Mouse (Mus musculus) G1E-ER4 (cell line): ENCODE measurements around the gene Clcn1. TPM values are rescaled to one million over a fixed set of nuclear protein-coding genes. Genes with fewer than 3 reads are reported as not detected.

ENCODE experiments used
- GATA1 ChIP-seq: IDR thresholded peaks from one replicate; pipeline ENCODE4 v1.8.0; 2012; ENCODE audit warnings: low read length, inconsistent platforms
- polyA plus RNA-seq: library from polyadenylated mRNA; stranded (reverse); fragments of >175 nt; gene quantifications from 2 replicates; pipeline ENCODE4 v1.2.3, GENCODE M21; 2012

Clcn1 gene
- polyA plus RNA-seq, 1 experiment: not detected

DNA sequence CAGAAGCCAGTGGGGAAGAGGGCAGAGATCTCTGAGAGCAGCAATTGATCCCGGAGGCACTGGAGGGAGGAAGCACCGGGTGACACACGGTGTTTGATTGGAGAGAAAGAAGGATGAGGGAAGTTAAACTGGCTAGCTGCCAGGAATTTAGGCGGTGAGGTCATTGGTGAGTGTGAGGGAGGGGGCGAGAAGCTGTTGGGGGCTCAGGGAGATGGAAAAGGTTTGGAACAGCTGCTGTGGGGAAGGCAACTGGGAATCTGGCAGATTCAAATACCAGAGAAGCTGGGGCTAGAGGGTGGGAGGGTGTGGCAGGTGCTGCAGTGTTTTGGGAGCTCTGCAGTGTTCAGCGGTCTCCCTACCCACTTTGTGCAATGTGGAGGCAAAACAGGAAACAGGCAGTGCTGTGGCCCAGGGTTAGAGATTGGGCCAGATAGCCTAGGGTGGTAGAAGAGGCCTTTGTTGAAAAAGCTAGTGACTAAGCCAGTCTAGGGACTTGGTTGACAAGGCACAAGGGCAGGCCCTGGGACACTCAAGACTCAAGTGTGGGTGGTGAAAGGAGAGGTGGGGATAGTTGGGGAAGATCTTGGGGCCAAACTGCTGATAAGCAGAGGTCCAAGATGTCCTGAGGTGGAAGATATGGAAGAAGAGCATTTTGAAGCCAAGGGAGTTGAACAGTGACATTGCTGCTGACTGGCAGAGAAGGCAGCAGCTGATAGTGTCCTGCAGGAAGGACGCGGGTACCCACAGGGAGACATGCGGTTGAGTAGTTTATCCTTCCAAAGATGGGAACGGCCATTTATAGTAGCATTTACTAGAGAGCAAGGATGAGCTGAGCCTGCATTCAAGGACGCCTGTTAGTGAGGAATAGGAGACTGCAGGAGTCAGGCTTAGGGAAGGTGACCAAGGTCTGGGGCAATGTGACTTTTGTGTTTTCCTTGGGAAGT lies 67.9 kb downstream of the Clcn1 start:
- no peak for TF ChIP-seq GATA1

DNA sequence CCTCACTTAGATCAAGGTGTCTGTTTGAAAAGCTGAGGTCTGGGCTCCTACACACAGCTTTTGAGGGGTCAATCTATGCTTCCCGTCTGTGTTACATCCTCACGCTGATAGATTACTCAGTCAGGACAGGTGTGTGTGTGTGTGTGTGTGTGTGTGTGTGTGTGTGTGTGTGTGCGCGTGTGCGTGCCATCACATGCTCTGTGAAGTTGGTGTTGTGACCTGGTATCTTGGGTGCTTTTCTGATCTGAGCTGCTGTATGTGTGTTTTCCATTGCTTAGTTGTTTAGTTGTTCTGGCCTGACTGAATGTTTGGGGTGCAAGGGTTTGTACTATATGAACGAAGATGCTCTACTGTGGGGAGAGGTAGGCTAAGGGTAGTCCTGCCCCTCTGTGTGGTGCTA lies 68.9 kb downstream of the Clcn1 start:
- TF ChIP-seq GATA1: no peak

DNA sequence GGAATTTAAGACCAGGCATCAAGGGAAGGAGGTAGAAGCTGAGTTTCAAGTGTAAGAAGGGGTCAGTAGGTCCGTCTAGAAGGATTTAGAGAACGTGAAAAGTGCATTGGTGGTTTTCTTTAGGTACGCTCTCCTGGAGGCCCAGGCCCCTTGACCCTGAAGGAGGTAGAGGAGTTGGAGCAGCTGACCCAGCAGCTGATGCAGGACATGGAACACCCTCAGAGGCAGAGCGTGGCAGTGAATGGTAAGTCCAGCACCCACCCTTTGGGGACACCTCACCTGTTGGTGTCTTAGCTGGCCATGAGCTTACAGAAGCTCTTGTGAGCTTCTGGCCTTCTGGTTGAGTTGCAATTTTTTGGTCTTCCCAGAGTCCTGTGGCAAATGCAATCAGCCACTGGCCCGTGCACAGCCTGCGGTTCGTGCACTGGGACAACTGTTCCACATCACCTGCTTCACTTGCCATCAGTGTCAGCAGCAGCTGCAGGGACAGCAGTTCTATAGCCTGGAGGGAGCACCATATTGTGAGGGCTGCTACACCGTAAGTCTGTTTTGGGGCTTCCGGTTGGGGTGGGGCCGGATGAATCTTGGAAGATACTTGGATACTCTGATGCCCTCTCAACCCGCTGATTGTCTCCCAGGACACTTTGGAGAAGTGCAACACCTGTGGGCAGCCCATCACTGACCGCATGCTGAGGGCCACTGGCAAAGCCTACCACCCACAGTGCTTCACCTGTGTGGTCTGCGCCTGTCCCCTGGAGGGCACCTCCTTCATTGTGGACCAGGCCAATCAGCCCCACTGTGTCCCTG lies 69.5 kb downstream of the Clcn1 start:
- TF ChIP-seq GATA1: no peak

DNA sequence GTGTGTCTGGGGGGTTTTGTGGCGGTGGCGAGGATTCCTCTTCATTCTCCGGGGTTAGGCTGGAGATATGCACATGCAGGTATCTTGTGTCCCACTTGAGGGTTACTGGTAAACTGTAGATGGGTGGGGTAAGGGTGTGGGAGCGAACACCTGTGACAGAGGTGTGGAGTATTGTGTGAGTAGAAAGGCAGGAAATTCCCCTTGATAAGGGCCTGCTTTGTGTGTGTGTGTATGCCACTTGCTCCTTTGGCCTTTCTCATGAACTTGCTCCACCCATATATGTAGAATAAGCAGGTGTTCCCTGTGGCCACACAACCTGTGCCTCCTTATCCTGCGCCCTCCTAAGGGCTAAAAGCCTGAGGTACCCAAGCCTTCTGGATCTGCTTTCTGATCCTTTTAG lies 70.4 kb downstream of the Clcn1 start:
- TF ChIP-seq GATA1: no peak

DNA sequence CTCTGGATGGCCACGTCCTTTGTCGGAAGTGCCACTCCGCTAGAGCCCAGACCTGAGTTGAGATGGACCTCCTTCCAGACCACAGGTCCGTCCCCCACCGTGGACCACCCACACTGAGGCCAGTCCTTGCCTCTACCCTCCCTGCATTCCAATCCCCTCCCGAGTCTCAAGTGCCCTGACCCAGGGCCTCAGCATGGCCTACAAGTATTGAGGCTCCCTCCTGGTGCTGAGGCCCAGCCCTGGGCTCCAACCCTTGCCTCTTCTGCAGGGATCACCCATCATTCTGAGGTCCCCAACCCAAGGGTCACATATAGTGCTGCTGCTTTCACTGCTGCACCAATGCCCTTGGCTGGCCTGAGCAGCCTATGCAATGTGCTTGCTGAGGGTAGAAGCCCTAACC lies 71.4 kb downstream of the Clcn1 start:
- TF ChIP-seq GATA1: no peak

DNA sequence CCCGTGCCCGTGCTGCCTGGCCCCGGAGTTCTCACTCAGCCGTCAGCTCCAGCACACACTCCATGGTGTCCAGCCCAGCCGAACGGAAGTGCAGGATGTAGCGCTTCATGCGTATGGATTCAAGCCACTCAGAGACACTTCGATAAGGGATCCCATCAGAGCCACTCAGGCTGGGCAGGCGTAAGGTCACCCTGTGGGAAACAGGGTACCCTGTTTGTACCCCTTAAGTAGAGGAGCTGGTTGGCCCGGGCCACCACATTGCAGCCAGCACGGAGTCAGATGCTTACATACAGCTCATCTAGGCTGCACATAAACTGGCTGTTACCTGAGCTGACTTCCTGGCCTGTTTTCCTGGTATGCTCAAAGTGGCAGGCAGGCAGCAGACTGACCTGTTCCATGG lies 72.4 kb downstream of the Clcn1 start:
- TF ChIP-seq GATA1: no peak

DNA sequence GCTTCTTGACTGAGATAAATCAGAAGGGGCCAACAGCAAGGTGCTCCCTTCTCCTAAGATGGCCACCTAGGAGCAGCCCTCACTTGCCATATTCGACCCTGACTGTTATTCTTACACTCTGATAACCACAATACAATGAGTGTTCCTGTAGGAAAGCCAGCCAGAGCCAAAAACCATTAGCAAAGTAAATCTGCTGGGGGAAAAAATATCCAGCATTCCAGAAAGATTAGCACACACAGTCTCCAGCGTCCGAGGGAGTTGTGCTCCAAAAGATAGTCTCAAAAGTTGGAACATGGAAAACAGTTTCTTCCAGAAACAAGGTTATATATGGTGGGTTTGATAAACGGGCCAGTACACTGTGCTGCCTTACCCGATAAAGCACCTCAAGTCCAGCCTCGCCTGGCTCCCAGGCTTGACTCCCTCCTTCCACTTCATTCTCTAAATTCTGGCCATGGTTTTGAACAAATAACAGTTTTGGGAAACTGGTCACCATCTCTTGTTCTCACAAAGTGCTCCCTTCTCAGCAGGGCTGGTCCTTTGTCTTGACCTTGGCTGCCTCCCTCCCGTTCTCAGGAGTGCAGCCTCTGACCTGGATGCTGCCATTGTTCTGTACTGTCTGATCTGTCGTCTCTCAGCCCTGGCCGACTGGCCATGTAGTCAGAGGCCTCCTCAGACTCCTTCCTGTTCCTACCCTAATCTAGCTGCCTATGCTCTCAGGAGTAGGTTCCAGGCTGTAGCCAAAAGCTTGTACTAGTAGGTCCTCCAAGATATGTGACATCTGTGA lies 73.1 kb downstream of the Clcn1 start:
- TF ChIP-seq GATA1: no peak

DNA sequence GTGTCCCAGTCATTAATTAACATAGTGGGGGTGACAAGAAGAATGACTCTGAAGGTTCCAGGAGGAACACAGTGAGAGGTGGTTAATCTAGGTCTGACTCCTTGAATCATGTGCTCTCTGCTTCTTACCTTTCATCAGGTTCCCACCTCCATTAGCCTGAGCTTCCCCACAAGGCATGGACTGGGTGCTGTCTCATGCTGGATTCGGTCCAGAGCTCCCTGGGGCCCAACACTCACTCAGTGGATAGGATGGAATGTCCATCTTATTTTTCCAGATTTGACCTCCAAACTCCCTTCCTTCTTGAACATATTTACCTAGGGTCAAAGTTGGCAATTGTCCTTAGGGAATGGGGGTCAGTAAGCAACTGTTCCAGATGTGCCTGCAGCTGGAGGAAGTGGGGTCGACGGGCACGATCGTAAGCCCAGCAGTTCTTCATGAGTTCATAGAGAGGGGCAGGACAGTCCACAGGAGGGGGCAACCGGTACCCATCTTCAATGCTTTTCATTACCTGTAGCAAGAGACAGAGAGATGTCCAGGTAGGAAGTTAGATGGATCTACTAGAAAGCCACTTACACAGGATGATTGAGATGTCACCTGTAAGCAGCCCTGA lies 73.9 kb downstream of the Clcn1 start:
- TF ChIP-seq GATA1: no peak

DNA sequence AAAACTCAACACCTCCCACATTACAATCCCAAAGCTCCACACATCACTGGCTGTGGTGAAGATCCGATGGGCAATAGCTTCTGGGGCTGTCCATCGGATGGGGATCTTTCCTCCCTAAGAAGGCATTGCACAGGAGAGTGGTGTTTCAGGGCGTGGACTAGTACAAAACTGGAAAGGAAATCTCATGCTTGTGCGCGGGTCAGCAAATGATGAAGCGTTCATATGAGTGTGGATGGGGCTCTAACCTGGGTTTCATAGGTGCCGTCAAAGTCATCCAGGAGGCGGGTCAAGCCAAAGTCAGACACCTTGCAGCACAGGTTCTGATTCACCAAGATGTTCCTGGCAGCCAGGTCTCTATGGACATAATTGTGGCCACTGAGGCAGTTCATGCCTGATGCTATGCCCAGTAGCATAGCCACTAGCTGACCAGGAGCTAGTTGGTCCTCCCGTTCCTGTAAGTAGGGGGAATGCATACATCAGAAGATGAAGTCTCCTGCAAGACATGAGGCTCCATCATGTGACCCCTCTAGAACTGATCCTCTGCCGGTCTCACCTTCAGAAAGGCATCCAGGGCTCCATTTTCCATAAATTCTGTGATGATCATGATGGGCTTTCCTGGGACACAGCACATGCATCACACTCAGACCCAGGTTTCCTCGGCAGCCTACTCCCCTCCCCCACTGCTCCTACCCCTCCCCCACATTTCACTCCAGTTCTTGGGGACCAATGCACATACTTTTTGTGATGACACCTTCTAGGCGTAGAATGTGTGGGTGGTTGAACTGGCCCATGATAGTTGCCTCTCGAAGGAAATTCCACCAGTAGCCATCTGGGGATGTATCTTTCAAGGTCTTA lies 74.8 kb downstream of the Clcn1 start:
- no peak for TF ChIP-seq GATA1

DNA sequence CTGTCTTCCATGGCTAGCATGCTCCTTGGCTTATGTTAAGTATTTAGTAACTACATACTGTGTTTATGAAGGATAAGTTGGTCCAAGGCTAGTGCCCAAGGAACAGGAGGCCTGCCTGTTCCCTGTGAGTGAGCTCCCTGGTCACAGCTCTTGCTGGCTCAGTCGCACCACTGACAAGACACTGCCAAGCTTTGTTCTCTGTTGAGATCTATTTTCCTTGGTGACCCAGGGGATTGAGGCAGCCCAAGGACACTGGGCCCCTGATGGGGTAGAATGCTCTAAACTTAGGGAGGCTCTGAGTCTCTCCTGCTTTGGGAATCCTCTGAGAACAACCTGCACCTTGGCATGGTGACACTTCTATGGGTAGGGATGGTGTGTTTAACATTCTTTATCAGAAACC lies 75.6 kb downstream of the Clcn1 start:
- no peak for TF ChIP-seq GATA1

DNA sequence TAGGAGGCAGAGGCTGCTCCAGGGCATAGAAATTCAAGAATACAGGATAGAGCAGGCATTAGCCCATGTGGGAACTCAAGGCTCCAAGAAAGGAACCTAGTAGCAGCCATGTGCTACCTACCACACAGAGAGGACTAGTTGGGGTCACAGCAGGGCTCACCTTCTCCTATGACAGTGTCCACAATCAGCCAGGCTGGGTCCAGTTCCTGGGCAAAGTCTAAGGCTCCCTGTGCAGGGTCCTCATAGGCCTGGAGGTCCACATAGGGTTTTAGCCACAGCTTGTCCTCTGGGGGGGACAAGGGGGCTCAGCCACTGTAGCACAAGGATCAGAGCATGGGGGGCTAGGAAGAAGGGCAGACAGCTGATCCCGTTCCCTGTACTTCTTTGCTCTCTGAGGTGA lies 76.0 kb downstream of the Clcn1 start:
- no peak for TF ChIP-seq GATA1

DNA sequence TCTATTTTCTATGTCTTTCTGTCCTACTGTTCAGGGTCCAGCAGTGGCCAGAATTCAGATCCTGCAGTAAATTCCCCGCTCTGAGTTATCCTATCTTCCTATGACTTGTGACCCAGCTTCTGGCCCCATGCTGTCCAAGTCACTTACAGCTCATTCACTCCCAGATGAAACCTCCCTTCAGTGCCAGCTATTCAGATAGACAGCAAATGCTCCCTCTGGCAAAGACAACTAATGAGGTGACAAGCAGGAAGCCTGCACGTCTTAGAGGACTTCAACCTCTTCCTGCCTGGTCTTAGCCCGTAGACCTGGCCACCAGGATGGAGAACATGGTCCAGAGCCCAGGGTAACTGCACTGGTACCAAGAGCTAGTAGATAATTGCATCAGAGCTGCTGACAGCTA lies 76.5 kb downstream of the Clcn1 start:
- no peak for TF ChIP-seq GATA1

DNA sequence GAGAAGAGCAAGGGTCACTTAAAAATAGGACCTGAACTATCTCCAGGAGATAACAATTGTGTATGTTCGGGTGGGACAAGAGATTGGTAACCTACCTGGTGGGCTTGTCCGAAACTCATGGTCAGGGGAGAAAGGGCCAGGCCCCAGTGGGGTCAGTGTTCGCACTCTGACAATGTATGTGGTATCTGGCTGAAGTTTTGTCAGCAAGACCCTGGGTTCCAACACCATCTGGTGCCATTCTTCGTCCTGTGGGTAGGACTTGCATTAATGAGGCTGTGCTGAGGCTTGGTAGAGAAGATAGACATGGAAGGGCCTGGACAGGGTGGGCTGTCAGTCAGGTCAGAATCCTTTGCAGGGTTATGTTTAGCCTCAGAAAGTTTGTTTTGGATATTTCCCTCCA lies 77.6 kb downstream of the Clcn1 start:
- TF ChIP-seq GATA1: no peak

DNA sequence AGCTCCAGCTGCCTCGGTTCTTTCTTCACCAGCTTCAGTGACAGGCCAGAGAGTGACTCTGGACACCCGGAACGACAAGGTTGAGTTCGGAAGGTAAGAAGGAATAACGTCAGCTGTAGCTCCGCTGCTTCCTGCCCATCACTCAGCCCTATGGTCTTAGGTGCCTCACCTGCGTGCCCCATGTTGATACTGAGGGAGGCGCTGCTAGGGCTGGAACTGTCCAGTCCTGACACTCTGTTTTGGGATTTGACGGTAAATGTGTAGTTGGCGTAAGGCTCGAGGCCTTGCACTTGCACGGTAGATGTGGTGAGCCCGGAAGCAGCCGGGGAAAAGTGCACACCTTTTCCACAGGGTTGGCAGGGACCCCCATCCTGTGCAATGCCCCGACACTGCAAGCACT lies 78.1 kb downstream of the Clcn1 start:
- TF ChIP-seq GATA1: no peak
